Mouse (Mus musculus): ENCODE measurements around the gene Fam168b. TPM values are rescaled to one million over a fixed set of nuclear protein-coding genes. Genes with fewer than 3 reads are reported as not detected.

Fam168b gene
- polyA plus RNA-seq, 1 experiment from 2014 or later, result 142 TPM

- WGBS, result 89% methylated on average over 7 of the region's 7 CpGs
Measured at GRCm38 (mm10) chr1:34864243-34864642, 21.4 kb upstream of the Fam168b start.

DNA sequence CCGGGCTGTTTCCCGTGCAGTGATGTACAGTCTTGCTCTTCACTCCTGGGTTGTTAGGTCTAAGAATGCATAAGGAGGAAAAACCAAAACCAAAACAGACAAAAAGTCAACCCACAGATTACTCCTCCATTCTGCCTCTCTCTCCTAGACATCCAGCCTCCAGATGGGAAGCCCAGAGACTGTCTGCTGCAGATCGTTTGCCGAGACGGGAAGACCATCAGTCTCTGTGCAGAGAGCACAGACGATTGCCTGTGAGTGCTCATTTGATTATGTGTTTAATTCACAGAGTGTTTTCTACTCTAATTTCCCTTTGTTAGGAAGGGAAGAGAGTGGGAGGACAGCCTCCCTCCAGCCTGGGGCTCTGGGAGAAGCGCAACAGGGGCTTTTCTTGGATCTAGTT is 20.5 kb upstream of the Fam168b start:
- H3K27me3 ChIP-seq, result no peaks in the 10 kb centered on the region
- no peak for ATAC-seq (ENCODE audit: low FRiP score, low read depth)
- H3K4me1 ChIP-seq (replicated peaks), result no peaks in the 10 kb centered on the region
- H3K36me3 ChIP-seq, result peaks cover 42% of the 10 kb centered on the region
- no peak overlapping the region for H3K27ac ChIP-seq (replicated peaks)
- H3K4me2 ChIP-seq, result no peak overlapping the region
- WGBS, result 91% methylated on average over 7 of the region's 7 CpGs
- H3K4me3 ChIP-seq, result no peak overlapping the region
- no peaks in the 10 kb centered on the region for H3K9me3 ChIP-seq
- no peak overlapping the region for H3K9ac ChIP-seq

More at GRCm38 (mm10) chr1:34864243-34864642, 21.4 kb upstream of the Fam168b start:
- Histone ChIP-seq H3K9me3 (no peaks in the 10 kb centered on the region), H3K4me3 (no peak overlapping the region), H3K4me2 (no peak overlapping the region), H3K9ac (no peak overlapping the region), H3K27ac (replicated peaks) (no peak overlapping the region), H3K4me1 (replicated peaks) (no peaks in the 10 kb centered on the region), H3K36me3 (peaks cover 51% of the 10 kb centered on the region), H3K27me3 (no peaks in the 10 kb centered on the region)
- ATAC-seq (ENCODE audit: low FRiP score, low read depth), result no peak

DNA sequence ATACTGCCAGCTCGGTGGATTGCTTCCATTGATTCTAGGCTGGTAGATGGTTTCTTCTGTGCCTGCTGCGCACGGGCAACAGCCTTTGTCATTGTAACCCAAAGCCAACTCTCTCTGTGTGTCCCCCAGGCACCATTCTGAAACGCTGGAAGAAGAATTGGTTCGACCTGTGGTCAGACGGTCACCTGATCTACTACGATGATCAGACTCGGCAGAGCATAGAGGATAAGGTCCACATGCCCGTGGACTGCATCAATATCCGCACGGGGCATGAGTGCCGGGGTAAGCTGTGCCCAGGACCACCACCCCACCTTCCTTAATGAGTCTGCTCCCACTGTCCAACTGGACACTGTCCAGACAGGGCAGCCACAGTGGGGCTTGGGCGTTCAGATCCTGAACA is 20.0 kb upstream of the Fam168b start:
- H3K36me3 ChIP-seq, result peaks cover 38% of the 10 kb centered on the region

DNA sequence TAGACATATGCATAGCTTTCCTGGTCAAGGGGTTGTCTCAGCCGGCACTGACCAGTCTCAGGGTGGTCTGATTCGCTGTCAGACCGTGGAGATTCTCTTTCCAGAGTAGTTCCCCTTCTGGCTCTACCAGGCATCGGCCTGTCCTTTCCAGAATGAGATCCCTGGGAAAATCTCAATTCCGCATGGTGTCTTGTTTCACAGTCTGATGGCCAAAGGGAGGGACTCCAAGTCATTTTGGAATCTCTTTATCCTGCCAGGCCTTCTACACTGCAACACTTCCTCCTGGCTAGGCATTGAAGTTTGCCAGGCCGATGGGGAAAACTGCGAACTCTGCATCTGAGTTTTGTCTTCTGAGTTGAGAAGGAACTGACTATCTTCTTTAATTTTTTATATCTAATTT is 17.3 kb upstream of the Fam168b start:
- H3K27me3 ChIP-seq, result no peaks in the 10 kb centered on the region
- H3K9ac ChIP-seq, result no peak overlapping the region
- 94% methylated on average over 7 of the region's 7 CpGs for WGBS
- no peaks in the 10 kb centered on the region for H3K9me3 ChIP-seq
- no peak for ATAC-seq (ENCODE audit: low FRiP score, low read depth)
- H3K4me1 ChIP-seq (replicated peaks), result no peaks in the 10 kb centered on the region
- no peak overlapping the region for H3K4me3 ChIP-seq
- H3K27ac ChIP-seq (replicated peaks), result no peak overlapping the region
- peaks cover 30% of the 10 kb centered on the region for H3K36me3 ChIP-seq
- H3K4me2 ChIP-seq, result no peak overlapping the region

More for the DNA sequence above, 20.0 kb upstream of the Fam168b start:
- Histone ChIP-seq H3K4me3 (no peak overlapping the region), H3K27me3 (no peaks in the 10 kb centered on the region), H3K4me1 (replicated peaks) (no peaks in the 10 kb centered on the region), H3K9ac (no peak overlapping the region), H3K4me2 (no peak overlapping the region), H3K27ac (replicated peaks) (no peak overlapping the region), H3K9me3 (no peaks in the 10 kb centered on the region)
- 95% methylated on average over 13 of the region's 13 CpGs for WGBS
- no peak for ATAC-seq (ENCODE audit: low FRiP score, low read depth)

DNA sequence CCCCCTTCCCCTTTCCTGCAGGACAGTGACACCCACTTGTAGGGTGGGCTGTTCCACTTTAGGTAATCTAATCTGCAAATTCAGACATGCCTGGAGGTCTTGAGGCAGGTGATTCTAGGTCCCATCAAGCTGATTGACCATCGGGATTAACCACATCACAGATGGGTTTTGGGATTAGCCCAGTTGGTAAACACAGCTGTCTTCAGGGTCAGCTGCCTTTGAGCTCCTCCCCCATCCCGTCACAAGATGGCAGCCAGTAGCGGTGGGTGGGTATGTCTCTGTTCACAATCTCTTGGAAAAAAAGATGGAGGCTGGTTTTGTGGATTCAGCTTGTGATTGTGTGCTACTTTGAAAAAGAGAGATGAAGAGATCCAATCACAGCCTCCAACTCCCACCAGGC is 16.9 kb upstream of the Fam168b start:
- no peaks in the 10 kb centered on the region for H3K9me3 ChIP-seq
- no peak for ATAC-seq (ENCODE audit: low FRiP score, low read depth)
- no peak overlapping the region for H3K4me3 ChIP-seq
- no peaks in the 10 kb centered on the region for H3K27me3 ChIP-seq
- no peak overlapping the region for H3K9ac ChIP-seq
- H3K36me3 ChIP-seq, result peaks cover 29% of the 10 kb centered on the region
- WGBS, result 89% methylated on average over 3 of the region's 3 CpGs
- H3K4me1 ChIP-seq (replicated peaks), result no peaks in the 10 kb centered on the region
- no peak overlapping the region for H3K4me2 ChIP-seq
- no peak overlapping the region for H3K27ac ChIP-seq (replicated peaks)

GRCm38 (mm10) chr1:34858671-34859070 is 15.8 kb upstream of the Fam168b start:
- Histone ChIP-seq H3K9me3 (no peaks in the 10 kb centered on the region), H3K4me1 (replicated peaks) (no peaks in the 10 kb centered on the region), H3K4me3 (no peak overlapping the region), H3K9ac (no peak overlapping the region), H3K27me3 (no peaks in the 10 kb centered on the region), H3K4me2 (no peak overlapping the region), H3K27ac (replicated peaks) (no peak overlapping the region), H3K36me3 (peaks cover 18% of the 10 kb centered on the region)
- WGBS, result 67% methylated on average over 5 of the region's 5 CpGs
- no peak; the same call in 1 of the 2 replicates for ATAC-seq (ENCODE audit: low FRiP score, low read depth)

GRCm38 (mm10) chr1:34855056-34855739 is 12.3 kb upstream of the Fam168b start:
- no peak overlapping the region for H3K9ac ChIP-seq
- no peaks in the 10 kb centered on the region for H3K9me3 ChIP-seq
- peaks cover 26% of the 10 kb centered on the region for H3K4me1 ChIP-seq (replicated peaks)
- no peak overlapping the region for H3K4me2 ChIP-seq
- no peaks in the 10 kb centered on the region for H3K36me3 ChIP-seq
- no peaks in the 10 kb centered on the region for H3K27me3 ChIP-seq
- no peak overlapping the region for H3K27ac ChIP-seq (replicated peaks)
- ATAC-seq (ENCODE audit: low FRiP score, low read depth), result no peak
- 83% methylated on average over 12 of the region's 12 CpGs for WGBS
- no peak overlapping the region for H3K4me3 ChIP-seq

- Histone ChIP-seq H3K9ac (no peak overlapping the region), H3K4me3 (no peak overlapping the region), H3K4me2 (no peak overlapping the region), H3K4me1 (replicated peaks) (peaks cover 35% of the 10 kb centered on the region), H3K36me3 (no peaks in the 10 kb centered on the region), H3K9me3 (no peaks in the 10 kb centered on the region), H3K27ac (replicated peaks) (no peak overlapping the region), H3K27me3 (no peaks in the 10 kb centered on the region)
- ATAC-seq (ENCODE audit: low FRiP score, low read depth), result no peak
- 93% methylated on average over 2 of the region's 2 CpGs for WGBS
Measured at GRCm38 (mm10) chr1:34853786-34854185, 10.9 kb upstream of the Fam168b start.

DNA sequence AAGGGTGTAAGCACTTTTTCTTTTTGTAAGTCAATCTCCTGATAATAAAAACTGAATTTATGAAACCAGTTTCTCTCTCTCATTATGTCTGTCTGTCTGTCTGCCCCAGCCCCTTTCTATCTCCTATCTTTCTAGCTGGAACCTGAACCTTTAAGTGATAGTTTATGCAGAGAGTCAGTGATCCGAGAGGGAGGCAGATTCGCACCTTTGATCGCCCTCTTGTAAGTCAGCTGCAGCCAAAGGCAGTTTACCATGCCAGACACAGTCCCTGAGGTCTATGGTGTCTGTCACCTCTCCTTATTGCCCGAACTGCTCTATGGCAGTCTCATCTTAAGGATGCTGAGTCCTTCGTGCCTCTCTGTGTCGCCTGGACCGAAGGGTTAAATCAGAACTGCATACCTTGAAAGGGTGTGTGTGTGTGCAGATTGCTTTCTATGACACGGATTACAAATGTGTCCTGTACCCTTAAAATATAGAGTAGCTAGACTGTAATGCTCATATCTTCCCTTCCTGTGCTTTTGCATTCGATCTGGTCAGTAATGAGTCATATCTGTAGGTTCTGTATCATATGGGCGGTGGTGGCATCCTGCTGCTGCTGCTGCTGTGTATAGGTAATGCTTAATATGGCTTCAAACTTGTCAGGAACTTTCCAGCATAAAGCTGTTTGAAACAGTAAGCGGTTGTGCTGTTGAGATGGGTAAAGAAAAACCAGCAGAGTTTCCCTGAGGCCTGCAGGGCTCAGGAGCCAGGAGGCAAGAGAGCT is 9.4 kb upstream of the Fam168b start:
- no peaks in the 10 kb centered on the region for H3K27me3 ChIP-seq
- peaks cover 35% of the 10 kb centered on the region for H3K4me1 ChIP-seq (replicated peaks)
- H3K4me2 ChIP-seq, result peak overlapping the region; percentile 65
- H3K4me3 ChIP-seq, result no peak overlapping the region
- H3K9ac ChIP-seq, result peak overlapping the region; percentile 24; the same call in 1 of the 2 replicates
- H3K27ac ChIP-seq (replicated peaks), result no peak overlapping the region
- no peaks in the 10 kb centered on the region for H3K9me3 ChIP-seq
- 79% methylated on average over 11 of the region's 11 CpGs for WGBS
- no peaks in the 10 kb centered on the region for H3K36me3 ChIP-seq
- no peak for ATAC-seq (ENCODE audit: low FRiP score, low read depth)

DNA sequence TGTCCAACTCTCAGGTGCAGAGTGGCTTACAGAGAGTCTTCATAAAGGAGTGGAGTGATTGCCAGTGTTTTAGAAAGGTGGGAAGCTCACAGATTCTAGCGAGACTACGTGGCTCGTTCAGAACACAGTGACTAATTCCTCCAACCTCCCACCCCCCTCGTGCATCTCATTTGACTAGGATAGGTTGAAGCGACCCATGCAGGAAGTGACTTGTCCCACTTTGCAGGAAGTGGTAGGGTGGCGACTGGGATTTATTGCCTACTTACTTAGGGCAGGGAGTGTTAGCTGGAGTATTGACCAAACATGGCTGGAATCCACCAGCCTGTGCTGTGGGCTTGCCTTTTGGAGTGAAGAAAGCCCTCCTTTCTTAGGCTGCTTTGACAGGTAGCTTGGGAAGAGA is 8.7 kb upstream of the Fam168b start:
- WGBS, result 64% methylated on average over 6 of the region's 6 CpGs
- peak overlapping the region; percentile 10 for H3K9ac ChIP-seq

GRCm38 (mm10) chr1:34850343-34851136 is 7.7 kb upstream of the Fam168b start:
- Histone ChIP-seq H3K27me3 (no peaks in the 10 kb centered on the region), H3K36me3 (no peaks in the 10 kb centered on the region), H3K27ac (replicated peaks) (peak overlapping the region; percentile 87), H3K4me3 (peak overlapping the region; percentile 97), H3K4me2 (peak overlapping the region; percentile 65), H3K4me1 (replicated peaks) (peaks cover 35% of the 10 kb centered on the region), H3K9me3 (no peaks in the 10 kb centered on the region), H3K9ac (peak overlapping the region; percentile 95)
- 43% methylated on average over 11 of the region's 11 CpGs for WGBS
- peak; percentile 65 for ATAC-seq (ENCODE audit: low FRiP score, low read depth)

More for the DNA sequence above, 8.7 kb upstream of the Fam168b start:
- no peak for ATAC-seq (ENCODE audit: low FRiP score, low read depth)
- no peaks in the 10 kb centered on the region for H3K9me3 ChIP-seq
- H3K36me3 ChIP-seq, result no peaks in the 10 kb centered on the region
- H3K4me3 ChIP-seq, result no peak overlapping the region; the same call in 1 of the 2 replicates
- no peaks in the 10 kb centered on the region for H3K27me3 ChIP-seq
- peak overlapping the region; percentile 65 for H3K4me2 ChIP-seq
- no peak overlapping the region for H3K27ac ChIP-seq (replicated peaks)
- H3K4me1 ChIP-seq (replicated peaks), result peaks cover 35% of the 10 kb centered on the region
